Comparison of ENCODE assay signal across 8 mouse cellular contexts in the genomic region with DNA sequence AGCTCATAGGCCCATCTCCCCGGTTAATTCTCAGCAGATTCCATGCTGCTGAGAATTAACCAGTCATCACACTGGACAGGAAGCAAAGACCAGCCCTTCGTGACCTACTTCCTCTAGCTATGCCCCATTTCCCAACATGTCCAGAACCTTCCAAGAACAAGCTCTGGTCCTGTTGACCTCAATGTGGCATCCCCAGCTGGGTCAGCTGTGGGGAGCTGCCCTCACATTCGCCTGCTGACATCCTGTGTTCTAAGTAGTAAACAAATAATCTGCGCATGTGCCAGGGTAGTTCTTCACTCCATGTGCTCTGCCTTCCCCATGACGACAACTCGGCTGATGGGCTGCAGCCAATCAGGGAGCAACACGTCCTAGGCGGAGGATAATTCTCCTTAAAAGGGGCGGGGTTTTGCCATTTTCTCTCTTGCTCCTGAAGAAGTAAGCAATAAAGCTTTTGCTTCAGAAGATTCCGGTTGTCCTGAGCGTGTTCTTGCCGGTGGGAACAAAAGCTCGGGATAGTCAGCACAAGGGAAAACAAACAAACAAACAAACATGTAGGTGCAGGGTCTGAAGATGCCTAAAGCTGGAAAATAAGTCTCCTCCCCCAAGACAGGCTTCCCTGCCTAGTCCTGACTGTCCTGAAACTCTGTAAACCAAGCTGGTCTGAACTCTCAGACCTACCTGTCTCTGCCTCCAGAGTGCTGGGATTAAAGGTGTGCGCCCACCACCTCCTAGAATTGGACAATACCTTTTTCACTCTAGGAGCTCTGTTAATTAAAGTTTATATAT. TPM values are rescaled to one million over a fixed set of nuclear protein-coding genes. Genes with fewer than 3 reads are reported as not detected.
DNase-seq lines count a peak whose midpoint lies in the region; ATAC-seq and TF ChIP-seq lines count a peak whose summit lies in the region.
"Not testable (repeated sequence)": the region's sequence is repeated elsewhere in the genome, so short reads cannot be mapped to it uniquely, and the experiment has no call there.
"Had no signal": no experiment of that assay in that cellular context is flagged by ENCODE, and none has a peak within 500 bp of the region (broad histone marks: within the 10 kb centered on the region; RNA-seq: fewer than 3 reads in every experiment).

No protein-coding gene starts in this region.

- ATAC-seq in lung, postnatal 0 days; midbrain, embryonic 11.5 days (ENCODE audit: low FRiP score): not testable (repeated sequence)

- H3K27ac ChIP-seq in ES-E14 (ENCODE audit: insufficient read depth, low read depth, low read length, poor library complexity, severe bottlenecking) = peak overlapping the region; percentile 24; the same call in 1 of the 2 replicates
- H3K27ac ChIP-seq in liver, adult 2 months (replicated peaks; ENCODE audit: insufficient read depth, low read depth, low read length); lung, postnatal 0 days (ENCODE audit: low read length); midbrain, embryonic 11.5 days (ENCODE audit: low read depth, low read length): not testable (repeated sequence)

- not testable (repeated sequence) for H3K79me2 ChIP-seq in liver, adult 2 months (ENCODE audit: control insufficient read depth, insufficient read depth, low read length)

- H3K4me1 ChIP-seq in ES-E14 (ENCODE audit: control insufficient read depth in 2 of 2, insufficient read depth in 2 of 2, low read length in 2 of 2, poor library complexity in 1 of 2) = peaks cover 0 to 15% of the 10 kb centered on the region in 2 experiments; a peak in 2 of 4 replicates
- H3K4me1 ChIP-seq in liver, adult 2 months (ENCODE audit: control insufficient read depth, insufficient read depth, low read length); lung, postnatal 0 days (ENCODE audit: insufficient read depth, low read depth, low read length); midbrain, embryonic 11.5 days (ENCODE audit: control insufficient read depth, insufficient read depth, low read length): not testable (repeated sequence)

- not testable (repeated sequence) for H3K4me3 ChIP-seq in ES-E14 (ENCODE audit: insufficient read depth in 1 of 2, low read depth in 1 of 2, low read length in 2 of 2, poor library complexity in 1 of 2, severe bottlenecking in 1 of 2); liver, adult 2 months (ENCODE audit: insufficient read depth, low read depth, low read length); lung, postnatal 0 days (ENCODE audit: low read depth, low read length); midbrain, embryonic 11.5 days (ENCODE audit: low read depth, low read length)

- TF ChIP-seq EP300 in lung, postnatal 0 days (IDR thresholded peaks at IDR 0.05) = not testable (repeated sequence)

- not testable (repeated sequence) for TF ChIP-seq CTCF in liver, adult 2 months (IDR thresholded peaks at IDR 0.05; ENCODE audit: low read depth, low read length); lung, postnatal 0 days (IDR thresholded peaks at IDR 0.05)

- not testable (repeated sequence) for H3K9ac ChIP-seq in ES-E14 (ENCODE audit: insufficient read depth, low read depth, low read length, poor library complexity, severe bottlenecking); liver, adult 2 months (ENCODE audit: low read depth, low read length); lung, postnatal 0 days (replicated peaks; ENCODE audit: low read depth); midbrain, embryonic 11.5 days (ENCODE audit: low read length)

- H3K4me2 ChIP-seq in lung, postnatal 0 days (replicated peaks; ENCODE audit: low read depth, low read length); midbrain, embryonic 11.5 days: not testable (repeated sequence)

- WGBS in liver, adult 2 months = 72% methylated on average over 14 of the region's 14 CpGs
- 70% methylated on average over 14 of the region's 14 CpGs for WGBS in lung, postnatal 0 days
- 89% methylated on average over 14 of the region's 14 CpGs for WGBS in midbrain, embryonic 11.5 days

- H3K9me3 ChIP-seq in ES-E14 (ENCODE audit: control insufficient read depth, insufficient read depth, low read depth, low read length); lung, postnatal 0 days (ENCODE audit: low read length); midbrain, embryonic 11.5 days (ENCODE audit: control insufficient read depth, low read length): not testable (repeated sequence)

- H3K36me3 ChIP-seq in ES-E14 (ENCODE audit: control insufficient read depth, insufficient read depth, low read length, poor library complexity, severe bottlenecking); liver, adult 2 months (ENCODE audit: control insufficient read depth, insufficient read depth, low read length); lung, postnatal 0 days (ENCODE audit: insufficient read depth, low read length); midbrain, embryonic 11.5 days (ENCODE audit: control insufficient read depth, insufficient read depth, low read length): not testable (repeated sequence)

- H3K27me3 ChIP-seq in liver, adult 2 months (ENCODE audit: control insufficient read depth, insufficient read depth, low read length); lung, postnatal 0 days (replicated peaks; ENCODE audit: insufficient read depth, low read length); midbrain, embryonic 11.5 days (ENCODE audit: control insufficient read depth, insufficient read depth, low read length): not testable (repeated sequence)

- not testable (repeated sequence) for TF ChIP-seq POLR2A in liver, adult 2 months (IDR thresholded peaks at IDR 0.05; ENCODE audit: extremely low read depth, insufficient read depth, low read length)

- in situ Hi-C loops in ES-E14 (cut with MboI; ENCODE audit: low sequenced_read_pairs in 2 of 2, unreplicated experiment in 2 of 2) = not testable (repeated sequence)

- DNase-seq in A20 (ENCODE audit: low read depth, low spot score) = peak; percentile 75
- DNase-seq in ES-E14 (ENCODE audit: low read depth, low spot score) = not testable (repeated sequence)
- peak; percentile 41 for DNase-seq in ZHBTc4 (ENCODE audit: low read depth, low spot score)
- peak; percentile 20 for DNase-seq in cerebellum, adult 11-12 months
- DNase-seq in liver, adult 2 months (ENCODE audit: extremely low read depth, low read depth, low spot score) = peak; percentile 41
- DNase-seq in lung, postnatal 0 days (ENCODE audit: low spot score) = peak; percentile 44
- peak; percentile 49 for DNase-seq in midbrain, embryonic 11.5 days (ENCODE audit: low spot score, missing footprints)

RNA-seq across cellular contexts. Expression of a gene that starts 3.3 kb away (rescaled TPM):
- total RNA-seq in ES-E14 (2012; rRNA removed) = 106 and 114 TPM in 2 replicates
- 106 and 115 TPM in 2 replicates for total RNA-seq in liver, adult 2 months (2014; rRNA removed)
- polyA plus RNA-seq in liver, adult 2 months (2012; rRNA removed) = 112 and 120 TPM in 2 replicates
- 318 and 358 TPM in 2 replicates for polyA plus RNA-seq in lung, postnatal 0 days (2015; fragmentation: Nextera tagmentation; extraction: Ambion mirVana)
- polyA plus RNA-seq in midbrain, embryonic 11.5 days (2014; fragmentation: Nextera tagmentation; extraction: Ambion mirVana) = 320 and 332 TPM in 2 replicates

RNA-seq across cellular contexts. Expression of a gene that starts 16.7 kb away (rescaled TPM):
- 0.94 and 1.4 TPM in 2 replicates for total RNA-seq in ES-E14 (2012; rRNA removed)
- total RNA-seq in liver, adult 2 months (2014; rRNA removed) = 0.40 and 0.46 TPM in 2 replicates
- polyA plus RNA-seq in liver, adult 2 months (2012; rRNA removed) = 0.51 and 0.81 TPM in 2 replicates
- 10.5 and 11.9 TPM in 2 replicates for polyA plus RNA-seq in lung, postnatal 0 days (2015; fragmentation: Nextera tagmentation; extraction: Ambion mirVana)
- 0.22 and 0.26 TPM in 2 replicates for polyA plus RNA-seq in midbrain, embryonic 11.5 days (2014; fragmentation: Nextera tagmentation; extraction: Ambion mirVana)
- polyA plus RNA-seq: forebrain, embryonic 14.5 days had no signal

RNA-seq across cellular contexts. Expression of a gene that starts 37.1 kb away (rescaled TPM):
- total RNA-seq in ES-E14 (2012; rRNA removed) = 155 and 201 TPM in 2 replicates
- 21.5 and 22.7 TPM in 2 replicates for total RNA-seq in liver, adult 2 months (2014; rRNA removed)
- polyA plus RNA-seq in liver, adult 2 months (2012; rRNA removed) = 23.4 and 27.4 TPM in 2 replicates
- 38.3 and 41.7 TPM in 2 replicates for polyA plus RNA-seq in lung, postnatal 0 days (2015; fragmentation: Nextera tagmentation; extraction: Ambion mirVana)
- polyA plus RNA-seq in midbrain, embryonic 11.5 days (2014; fragmentation: Nextera tagmentation; extraction: Ambion mirVana) = 21.4 and 23.1 TPM in 2 replicates

RNA-seq across cellular contexts. Expression of a gene that starts 38.1 kb away (rescaled TPM):
- total RNA-seq in ES-E14 (2012; rRNA removed) = 41.2 and 46.0 TPM in 2 replicates
- 30.0 and 44.5 TPM in 2 replicates for total RNA-seq in liver, adult 2 months (2014; rRNA removed)
- polyA plus RNA-seq in liver, adult 2 months (2012; rRNA removed) = 101 and 109 TPM in 2 replicates
- 80.8 and 83.9 TPM in 2 replicates for polyA plus RNA-seq in lung, postnatal 0 days (2015; fragmentation: Nextera tagmentation; extraction: Ambion mirVana)
- 91.1 and 92.1 TPM in 2 replicates for polyA plus RNA-seq in midbrain, embryonic 11.5 days (2014; fragmentation: Nextera tagmentation; extraction: Ambion mirVana)

RNA-seq across cellular contexts. Expression of a gene that starts 41.8 kb away (rescaled TPM):
- 15.9 and 18.3 TPM in 2 replicates for total RNA-seq in ES-E14 (2012; rRNA removed)
- 2.4 and 3.2 TPM in 2 replicates for total RNA-seq in liver, adult 2 months (2014; rRNA removed)
- 3.4 and 3.8 TPM in 2 replicates for polyA plus RNA-seq in liver, adult 2 months (2012; rRNA removed)
- 41.9 and 53.5 TPM in 2 replicates for polyA plus RNA-seq in lung, postnatal 0 days (2015; fragmentation: Nextera tagmentation; extraction: Ambion mirVana)
- 111 and 114 TPM in 2 replicates for polyA plus RNA-seq in midbrain, embryonic 11.5 days (2014; fragmentation: Nextera tagmentation; extraction: Ambion mirVana)
